Mouse (Mus musculus): Measurements from ENCODE around the gene Slc6a20b.

Slc6a20b gene

GRCm38 (mm10) chr9:123595194-123595593 lies 37.2 kb downstream of the Slc6a20b start:
- DNase-seq (ENCODE audit: low read depth in 2 of 2, low spot score in 2 of 2), result no peak

DNA sequence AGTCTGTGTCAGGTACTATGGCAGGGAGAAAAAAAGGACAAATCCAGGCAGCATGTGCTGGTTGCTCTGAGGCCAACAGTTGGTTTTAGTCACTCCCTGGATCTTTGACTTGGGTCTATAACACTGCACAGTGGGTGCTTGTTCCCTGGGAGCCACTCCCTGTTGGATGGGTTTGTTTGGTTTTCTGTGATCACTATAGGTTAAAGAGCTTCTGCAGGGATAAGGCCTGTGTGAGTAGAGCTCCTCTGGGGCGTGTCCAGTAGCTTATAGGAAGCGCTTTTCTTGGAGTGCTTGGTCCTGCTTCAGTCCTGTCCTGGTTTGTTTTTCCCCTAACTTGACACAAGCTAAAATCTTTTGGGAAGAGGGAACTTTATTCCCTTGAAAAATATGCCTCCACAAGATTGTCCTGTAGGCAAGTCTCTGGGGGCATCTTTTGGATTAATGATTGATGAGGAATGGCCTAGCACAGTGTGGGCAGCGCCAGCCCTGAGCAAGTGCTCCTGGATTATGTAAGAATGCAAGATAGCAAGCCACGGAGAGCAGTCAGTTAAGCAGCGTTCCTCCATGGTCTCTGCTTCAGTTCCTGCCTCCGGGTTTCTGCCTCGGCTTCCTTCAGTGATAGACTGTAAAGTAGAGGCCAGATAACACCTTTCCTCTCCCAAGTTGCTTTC lies 43.0 kb downstream of the Slc6a20b start:
- DNase-seq (ENCODE audit: low read depth in 2 of 2, low spot score in 2 of 2), result no peak

DNA sequence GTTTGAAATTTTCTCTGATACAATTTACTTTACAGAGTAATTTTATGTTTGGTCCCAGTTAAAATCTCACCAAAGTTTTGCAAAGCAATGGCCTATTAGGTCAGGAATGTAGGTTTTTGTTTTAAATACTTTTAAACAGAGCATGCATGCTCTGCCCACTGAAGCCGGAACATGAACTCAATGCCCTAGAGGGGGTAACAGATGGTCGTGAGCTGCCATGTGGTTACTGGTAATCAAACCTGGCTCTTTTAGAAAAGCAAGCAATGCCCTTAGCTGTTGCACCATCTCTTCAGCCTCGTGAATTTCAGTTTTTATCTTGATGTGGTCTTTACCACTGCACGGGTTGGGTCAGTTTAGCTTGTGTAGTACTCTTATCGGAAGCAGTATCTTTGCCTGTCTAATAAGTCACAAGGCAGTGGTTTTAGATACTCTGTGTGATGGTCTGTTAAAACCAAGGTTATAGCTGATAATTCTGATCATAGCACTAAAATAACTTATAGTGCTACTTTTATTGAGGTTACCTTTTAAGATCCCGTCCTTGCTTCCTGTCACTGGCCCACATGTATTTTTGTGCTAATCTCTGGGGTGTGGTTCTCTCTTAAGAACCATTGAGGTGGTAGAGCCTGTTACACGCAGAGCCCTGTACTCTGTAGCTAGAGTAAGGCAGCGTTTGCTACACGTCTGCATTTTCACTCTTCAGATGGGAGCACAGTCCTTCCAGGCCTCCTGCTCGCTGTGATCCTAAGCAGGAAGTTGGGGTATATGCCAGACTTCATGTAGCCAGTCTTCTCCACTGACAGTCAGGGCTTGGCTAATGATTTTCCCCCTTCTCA lies 54.8 kb downstream of the Slc6a20b start:
- no peak for DNase-seq (ENCODE audit: low read depth in 2 of 2, low spot score in 2 of 2)

GRCm38 (mm10) chr9:123554599-123554998 lies 77.8 kb downstream of the Slc6a20b start:
- DNase-seq (ENCODE audit: low read depth in 2 of 2, low spot score in 2 of 2), result no peak
